Comparison of ENCODE assay signal across 9 mouse cellular contexts in genomic region chr2:92883912-92884243, GRCm38 (mm10). TPM values are rescaled to one million over a fixed set of nuclear protein-coding genes. Genes with fewer than 3 reads are reported as not detected.
A peak's percentile ranks its signal among the peaks of the same experiment; 100 is the strongest.
DNase-seq lines count a peak whose midpoint lies in the region; ATAC-seq lines count a peak whose summit lies in the region.
"Had no signal": no experiment of that assay in that cellular context is flagged by ENCODE, and none has a peak within 500 bp of the region (broad histone marks: within the 10 kb centered on the region; RNA-seq: fewer than 3 reads in every experiment).

No protein-coding gene starts in this region.

- no peak overlapping the region for H3K4me3 ChIP-seq in hindbrain, embryonic 13.5 days
- H3K4me3 ChIP-seq in lung, embryonic 15.5 days, result no peak overlapping the region

- H3K27me3 ChIP-seq in hindbrain, embryonic 13.5 days, result peaks cover 17% of the 10 kb centered on the region
- H3K27me3 ChIP-seq in lung, embryonic 15.5 days, result no peaks in the 10 kb centered on the region

- intact Hi-C loops in left cerebral cortex, postnatal 14 days (cut with DNase I), result loop anchor here (5.0 to 10.0 kb wide), 2 partner anchors 178 to 531 kb away; no protein-coding TSS in a partner anchor

- no peak overlapping the region for H3K9ac ChIP-seq in hindbrain, embryonic 13.5 days
- no peak overlapping the region for H3K9ac ChIP-seq in lung, embryonic 15.5 days

- peak; percentile 53; the same call in 1 of the 2 replicates for ATAC-seq in hindbrain, embryonic 13.5 days (ENCODE audit: low FRiP score)
- peak; percentile 51 for ATAC-seq in lung, embryonic 15.5 days (ENCODE audit: borderline replicate concordance, extremely low read depth, low FRiP score, low TSS enrichment)

- H3K27ac ChIP-seq in hindbrain, embryonic 13.5 days, result no peak overlapping the region
- no peak overlapping the region for H3K27ac ChIP-seq in lung, embryonic 15.5 days

- H3K4me2 ChIP-seq in hindbrain, embryonic 13.5 days, result no peak overlapping the region
- H3K4me2 ChIP-seq in lung, embryonic 15.5 days, result no peak overlapping the region; the same call in 1 of the 2 replicates

- no peaks in the 10 kb centered on the region for H3K9me3 ChIP-seq in hindbrain, embryonic 13.5 days
- H3K9me3 ChIP-seq in lung, embryonic 15.5 days, result no peaks in the 10 kb centered on the region
- H3K9me3 ChIP-seq: G1E had no signal

- peak; percentile 52 to 58 for DNase-seq in cerebellum, postnatal 10 days
- DNase-seq in cerebellum, postnatal 36 days, result no peak
- peak; percentile 87 for DNase-seq in ZHBTc4 (ENCODE audit: low read depth, low spot score)
- DNase-seq in yolk sac, embryonic 10.5 days (ENCODE audit: low spot score), result peak; percentile 16
- no peak for DNase-seq in left cerebral cortex, postnatal 14 days (ENCODE audit: low spot score in 2 of 2)
- DNase-seq in right cerebral cortex, postnatal 4 days, result no peak

- H3K4me1 ChIP-seq in hindbrain, embryonic 13.5 days (replicated peaks), result peaks cover 11% of the 10 kb centered on the region
- peaks cover 9% of the 10 kb centered on the region for H3K4me1 ChIP-seq in lung, embryonic 15.5 days

- 0% methylated on average over 2 of the region's 2 CpGs for WGBS in hindbrain, embryonic 13.5 days
- WGBS in lung, embryonic 15.5 days, result 0% methylated on average over 2 of the region's 2 CpGs

- no peaks in the 10 kb centered on the region for H3K36me3 ChIP-seq in hindbrain, embryonic 13.5 days
- H3K36me3 ChIP-seq in lung, embryonic 15.5 days, result no peaks in the 10 kb centered on the region
- H3K36me3 ChIP-seq: G1E had no signal

RNA-seq across cellular contexts. Expression of gene Syt13, which starts 31.0 kb away (rescaled TPM):
- polyA plus RNA-seq in hindbrain, embryonic 13.5 days (2015; fragmentation: Nextera tagmentation; extraction: Ambion mirVana), result 24.7 and 26.6 TPM in 2 replicates
- 3.3 and 3.8 TPM in 2 replicates for polyA plus RNA-seq in lung, embryonic 15.5 days (2015; fragmentation: Nextera tagmentation; extraction: Ambion mirVana)
- 100 to 1,000 TPM; 161 to 170 TPM for total RNA-seq in left cerebral cortex, postnatal 14 days (2021)
- polyA plus RNA-seq: G1E had no signal

Comparison
In these comparisons a context has a peak if more than half of its experiments do, and no peak if none do; other contexts are left out.
1. DNase-seq: peak in cerebellum, postnatal 10 days (2 of 2), ZHBTc4 (single experiment) and yolk sac, embryonic 10.5 days (single experiment); none in cerebellum, postnatal 36 days (0 of 2), left cerebral cortex, postnatal 14 days (0 of 2) and right cerebral cortex, postnatal 4 days (single experiment).